Mouse (Mus musculus) forebrain, embryonic 14.5 days (tissue): ENCODE data around the gene Ackr2. TPM values are rescaled to one million over a fixed set of nuclear protein-coding genes. Genes with fewer than 3 reads are reported as not detected.

Experiments used
- ATAC-seq: fragments of 200-750 bp; cut with Nextera tagmentation; 2 replicates; pipeline ENCODE4 v1.8.0; 2017; ENCODE audit warnings: mild to moderate bottlenecking, moderate library complexity
- DNase-seq: peaks from one replicate; pipeline ENCODE4 v3.0.0-alpha.2; 2015; ENCODE audit warnings: low spot score
- H3K27ac ChIP-seq: fragments of 300-500 bp; sonication (generic); 2 replicates; pipeline ENCODE4 v1.5.1; 2014; ENCODE audit warnings: low read depth, mild to moderate bottlenecking, control low read depth, low read length, moderate library complexity
- H3K27me3 ChIP-seq: fragments of 300-500 bp; sonication (generic); replicated peaks from 2 replicates; pipeline ENCODE4 v1.6.1; 2014; ENCODE audit warnings: low read length, control low read depth, mixed read lengths; ENCODE audit not compliant: control insufficient read depth, insufficient read depth
- H3K36me3 ChIP-seq: fragments of 300-500 bp; sonication (generic); 2 replicates; pipeline ENCODE4 v1.6.1; 2014; ENCODE audit warnings: low read length, control low read depth; ENCODE audit not compliant: control insufficient read depth, insufficient read depth
- H3K4me1 ChIP-seq: fragments of 300-500 bp; sonication (generic); 2 replicates; pipeline ENCODE4 v1.6.1; 2014; ENCODE audit warnings: antibody characterized with exemption, low read length, control low read depth; ENCODE audit not compliant: control insufficient read depth, insufficient read depth
- H3K4me2 ChIP-seq: fragments of 300-500 bp; sonication (generic); 2 replicates; pipeline ENCODE4 v1.6.1; 2014; ENCODE audit warnings: mild to moderate bottlenecking, control low read depth, low read length
- H3K4me3 ChIP-seq: fragments of 300-500 bp; sonication (generic); 2 replicates; pipeline ENCODE4 v1.5.1; 2014; ENCODE audit warnings: low read depth, low read length, control low read depth
- H3K9ac ChIP-seq: fragments of 300-500 bp; sonication (generic); 2 replicates; pipeline ENCODE4 v1.6.1; 2014; ENCODE audit warnings: mild to moderate bottlenecking, low read length, control low read depth, moderate library complexity
- H3K9me3 ChIP-seq: fragments of 300-500 bp; sonication (generic); replicated peaks from 2 replicates; pipeline ENCODE4 v1.6.1; 2016; ENCODE audit warnings: low read length, control low read depth, mixed read lengths; ENCODE audit not compliant: control insufficient read depth
- WGBS: fragments of 180-500 bp; shearing (Covaris S2); extraction: QIAGEN DNeasy Blood & Tissue Kit; methylation state at CpG from one replicate; pipeline ENCODE4 v1.1.7; 2014; 5-methylcytosine and 5-hydroxymethylcytosine counted together
- polyA plus RNA-seq: library from polyadenylated mRNA; unstranded; fragments of >200 nt; fragmentation: Nextera tagmentation; extraction: Ambion mirVana; gene quantifications from 2 replicates; pipeline ENCODE4 v1.2.1, GENCODE M21; 2014

Gene Ackr2
- polyA plus RNA-seq, 1 experiment from 2014 or later: 2.0 TPM

GRCm38 (mm10) chr9:121937451-121937864, 39.3 kb downstream of the Ackr2 start:
- Histone ChIP-seq H3K9me3 (no peaks in the 10 kb centered on the region), H3K4me2 (peak overlapping the region; percentile 47), H3K36me3 (no peaks in the 10 kb centered on the region), H3K4me1 (no peaks in the 10 kb centered on the region), H3K9ac (0 out of 2 replicates have a peak overlapping the region, but pooled peaks have one; percentile 59), H3K27me3 (no peaks in the 10 kb centered on the region), H3K4me3 (peak overlapping the region; percentile 37), H3K27ac (peak overlapping the region; percentile 5; the same call in 1 of the 2 replicates)
- DNase-seq: no peak
- 62% methylated on average over 6 of the region's 6 CpGs for WGBS
- ATAC-seq: peak; percentile 44; the same call in 1 of the 2 replicates

DNA sequence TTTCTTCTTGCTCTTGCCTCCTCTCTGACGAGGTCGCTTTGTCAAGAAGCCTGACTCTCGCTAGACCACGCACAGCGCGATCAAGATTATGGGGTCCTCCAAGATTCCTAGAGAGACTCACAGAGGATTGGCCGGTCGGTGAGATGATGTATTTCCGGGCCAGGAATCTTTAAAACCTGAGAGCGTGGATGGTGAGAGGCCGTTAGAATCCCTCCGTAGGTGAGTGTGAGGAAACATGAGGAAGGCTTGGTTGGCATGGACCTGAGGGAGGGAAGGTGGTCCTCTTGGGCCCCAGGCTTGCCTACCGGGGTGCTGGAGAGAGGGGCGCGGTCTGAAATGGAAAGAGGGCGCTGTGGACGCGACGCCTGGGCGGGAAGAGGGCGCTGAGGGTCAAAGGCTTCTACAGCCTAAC, 39.8 kb downstream of the Ackr2 start:
- Histone ChIP-seq H3K27me3 (no peaks in the 10 kb centered on the region), H3K27ac (peak overlapping the region; percentile 5; the same call in 1 of the 2 replicates), H3K9ac (peak overlapping the region; percentile 59), H3K4me1 (no peaks in the 10 kb centered on the region), H3K4me3 (peak overlapping the region; percentile 37), H3K9me3 (no peaks in the 10 kb centered on the region), H3K36me3 (no peaks in the 10 kb centered on the region), H3K4me2 (peak overlapping the region; percentile 47)
- ATAC-seq (peak; percentile 74; the same call in 1 of the 2 replicates), DNase-seq (peak; percentile 71)
- 66% methylated on average over 21 of the region's 21 CpGs for WGBS

DNA sequence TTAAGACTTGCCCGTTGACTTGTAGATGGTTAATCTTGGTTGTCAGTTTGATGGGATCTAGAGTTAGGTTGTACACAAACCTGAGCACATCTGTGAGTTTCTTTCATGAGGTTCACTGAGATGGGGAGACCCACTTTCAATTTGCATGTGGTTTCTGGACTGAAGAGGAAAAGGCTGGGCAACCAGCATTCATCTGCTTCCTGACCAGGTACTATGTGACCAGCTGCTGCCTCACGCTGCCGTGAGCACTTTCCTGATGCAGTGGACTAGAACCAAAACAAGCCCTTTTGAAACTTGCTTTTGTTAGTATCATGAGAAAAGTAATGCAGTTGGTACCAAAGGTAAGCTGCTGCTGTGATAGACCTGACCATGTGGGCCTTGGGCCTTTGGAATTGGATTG, 44.9 kb downstream of the Ackr2 start:
- ATAC-seq (no peak), DNase-seq (no peak)
- H3K27me3 ChIP-seq: no peaks in the 10 kb centered on the region
- no peak overlapping the region for H3K4me3 ChIP-seq
- no peak overlapping the region for H3K27ac ChIP-seq
- WGBS: 88% methylated on average over 3 of the region's 3 CpGs
- H3K4me1 ChIP-seq: no peaks in the 10 kb centered on the region
- H3K9ac ChIP-seq: no peak overlapping the region
- no peaks in the 10 kb centered on the region for H3K36me3 ChIP-seq
- H3K4me2 ChIP-seq: no peak overlapping the region
- no peaks in the 10 kb centered on the region for H3K9me3 ChIP-seq

DNA sequence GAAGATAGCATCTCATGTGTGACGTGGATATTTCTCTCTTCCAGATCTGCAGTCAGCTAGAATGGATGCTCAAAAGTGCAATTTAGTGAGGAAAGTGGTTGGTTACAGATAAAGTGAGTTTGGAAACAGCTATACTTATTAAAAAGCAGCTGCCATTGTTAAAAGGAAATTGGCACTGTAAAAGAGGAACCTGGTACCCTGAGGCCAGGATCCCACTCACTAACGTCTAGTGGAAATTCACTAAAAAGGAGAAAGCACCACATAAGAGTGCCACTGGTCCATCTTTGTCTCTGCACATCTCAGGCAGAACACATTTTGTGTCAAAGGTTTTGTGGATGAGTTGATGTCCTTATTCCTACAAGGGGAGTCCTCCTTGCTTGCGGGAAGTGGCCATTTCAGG, 45.5 kb downstream of the Ackr2 start:
- H3K4me2 ChIP-seq: no peak overlapping the region
- ATAC-seq (no peak), DNase-seq (no peak)
- H3K9me3 ChIP-seq: no peaks in the 10 kb centered on the region
- H3K4me1 ChIP-seq: no peaks in the 10 kb centered on the region
- H3K27me3 ChIP-seq: no peaks in the 10 kb centered on the region
- no peak overlapping the region for H3K4me3 ChIP-seq
- H3K27ac ChIP-seq: no peak overlapping the region
- H3K9ac ChIP-seq: no peak overlapping the region
- 88% methylated on average over 3 of the region's 3 CpGs for WGBS
- H3K36me3 ChIP-seq: no peaks in the 10 kb centered on the region

GRCm38 (mm10) chr9:121947784-121948183, 49.6 kb downstream of the Ackr2 start:
- whole genome bisulfite sequencing: 11% methylated on average over 4 of the region's 4 CpGs
- Histone ChIP-seq H3K27ac (no peak overlapping the region), H3K27me3 (no peaks in the 10 kb centered on the region), H3K4me1 (peaks cover 8% of the 10 kb centered on the region; the same call in 1 of the 2 replicates), H3K9me3 (no peaks in the 10 kb centered on the region), H3K4me2 (no peak overlapping the region), H3K36me3 (no peaks in the 10 kb centered on the region), H3K4me3 (no peak overlapping the region), H3K9ac (no peak overlapping the region)
- DNase-seq: peak; percentile 79
- no peak; the same call in 1 of the 2 replicates for ATAC-seq

GRCm38 (mm10) chr9:121948431-121948830, 50.3 kb downstream of the Ackr2 start:
- H3K4me1 ChIP-seq: peaks cover 8% of the 10 kb centered on the region; the same call in 1 of the 2 replicates
- no peaks in the 10 kb centered on the region for H3K27me3 ChIP-seq
- no peak for ATAC-seq
- no peak for DNase-seq
- H3K9ac ChIP-seq: no peak overlapping the region
- H3K4me2 ChIP-seq: no peak overlapping the region
- no peaks in the 10 kb centered on the region for H3K9me3 ChIP-seq
- no peaks in the 10 kb centered on the region for H3K36me3 ChIP-seq
- no peak overlapping the region for H3K27ac ChIP-seq
- WGBS: 80% methylated on average over 4 of the region's 4 CpGs
- no peak overlapping the region for H3K4me3 ChIP-seq

- H3K36me3 ChIP-seq: no peaks in the 10 kb centered on the region
- H3K27me3 ChIP-seq: no peaks in the 10 kb centered on the region
- peak within 1 kb of the TSS; percentile 70 for H3K27ac ChIP-seq
- DNase-seq (peak; percentile 84), ATAC-seq (peak; percentile 94)
- peak within 1 kb of the TSS; percentile 16 for H3K4me3 ChIP-seq
- peaks cover 8% of the 10 kb centered on the region; the same call in 1 of the 2 replicates for H3K4me1 ChIP-seq
- peak within 1 kb of the TSS; percentile 47 for H3K9ac ChIP-seq
- no peaks in the 10 kb centered on the region for H3K9me3 ChIP-seq
- peak within 1 kb of the TSS; percentile 47 for H3K4me2 ChIP-seq
- WGBS: 3% methylated on average over 14 of the region's 14 CpGs
These were observed 52.4 kb downstream of the Ackr2 start, which contains the start of gene Fam198a for GRCm38 (mm10) chr9:121950418-121951113. Gene Fam198a (plus strand): TSS chr9:121950988.

DNA sequence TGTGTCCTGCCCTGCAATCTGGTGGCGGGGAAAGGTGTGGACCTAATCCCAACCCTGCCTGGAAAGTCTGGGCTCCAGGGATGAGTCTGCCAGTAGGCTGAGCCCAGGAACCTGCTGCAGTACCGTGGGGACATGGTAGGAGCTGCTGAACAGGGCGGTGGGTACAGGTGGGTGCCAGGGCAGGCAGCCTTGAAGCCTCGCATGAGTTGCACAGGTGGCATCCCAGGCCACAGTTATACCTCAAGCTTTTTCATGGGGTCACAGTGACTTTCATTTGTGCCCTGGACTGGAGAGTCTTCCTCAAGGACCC, 52.9 kb downstream of the Ackr2 start:
- H3K4me3 ChIP-seq: peak overlapping the region; percentile 16

GRCm38 (mm10) chr9:121952596-121952995, 54.4 kb downstream of the Ackr2 start:
- ATAC-seq (no peak), DNase-seq (no peak)
- WGBS: 91% methylated on average over 6 of the region's 6 CpGs
- Histone ChIP-seq H3K27me3 (no peaks in the 10 kb centered on the region), H3K4me3 (no peak overlapping the region), H3K4me2 (no peak overlapping the region), H3K9ac (no peak overlapping the region), H3K4me1 (peaks cover 8% of the 10 kb centered on the region; the same call in 1 of the 2 replicates), H3K9me3 (no peaks in the 10 kb centered on the region), H3K27ac (no peak overlapping the region), H3K36me3 (no peaks in the 10 kb centered on the region)

More for the DNA sequence above, 52.9 kb downstream of the Ackr2 start:
- H3K9me3 ChIP-seq: no peaks in the 10 kb centered on the region
- ATAC-seq (peak; percentile 66), DNase-seq (no peak)
- peaks cover 8% of the 10 kb centered on the region; the same call in 1 of the 2 replicates for H3K4me1 ChIP-seq
- H3K36me3 ChIP-seq: no peaks in the 10 kb centered on the region
- H3K27me3 ChIP-seq: no peaks in the 10 kb centered on the region
- peak overlapping the region; percentile 47 for H3K4me2 ChIP-seq
- WGBS: 16% methylated on average over 4 of the region's 4 CpGs
- H3K27ac ChIP-seq: peak overlapping the region; percentile 57; the same call in 1 of the 2 replicates
- H3K9ac ChIP-seq: peak overlapping the region; percentile 46
